Mouse (Mus musculus) hindbrain, embryonic 16.5 days (tissue): ENCODE measurements around the gene Esrrg. TPM values are rescaled to one million over a fixed set of nuclear protein-coding genes. Genes with fewer than 3 reads are reported as not detected.

Experiments
- ATAC-seq: fragments of 200-750 bp; cut with Nextera tagmentation; 2 replicates; pipeline ENCODE4 v1.8.0; 2017; ENCODE audit warnings: moderate TSS enrichment, moderate library complexity
- H3K27ac ChIP-seq: fragments of 300-500 bp; sonication (generic); 2 replicates; pipeline ENCODE4 v1.5.1; 2014; ENCODE audit warnings: low read depth, mild to moderate bottlenecking, control low read depth, low read length, moderate library complexity
- H3K27me3 ChIP-seq: fragments of 300-500 bp; sonication (generic); replicated peaks from 2 replicates; pipeline ENCODE4 v1.6.1; 2014; ENCODE audit warnings: low read length; ENCODE audit not compliant: control insufficient read depth, insufficient read depth
- H3K36me3 ChIP-seq: fragments of 300-500 bp; sonication (generic); 2 replicates; pipeline ENCODE4 v1.6.1; 2014; ENCODE audit warnings: mild to moderate bottlenecking, low read length, moderate library complexity, mixed read lengths; ENCODE audit not compliant: control insufficient read depth, insufficient read depth
- H3K4me1 ChIP-seq: fragments of 300-500 bp; sonication (generic); 2 replicates; pipeline ENCODE4 v1.6.1; 2014; ENCODE audit warnings: low read depth, low read length; ENCODE audit not compliant: control insufficient read depth, insufficient read depth
- H3K4me2 ChIP-seq: fragments of 300-500 bp; sonication (generic); 2 replicates; pipeline ENCODE4 v1.6.1; 2014; ENCODE audit warnings: mild to moderate bottlenecking, low read length, control low read depth, moderate library complexity
- H3K4me3 ChIP-seq: fragments of 300-500 bp; sonication (generic); 2 replicates; pipeline ENCODE4 v1.5.1; 2014; ENCODE audit warnings: mild to moderate bottlenecking, low read length, control low read depth, moderate library complexity
- H3K9ac ChIP-seq: fragments of 300-500 bp; sonication (generic); 2 replicates; pipeline ENCODE4 v1.6.1; 2014; ENCODE audit warnings: low read depth, mild to moderate bottlenecking, control low read depth, low read length, moderate library complexity
- H3K9me3 ChIP-seq: fragments of 300-500 bp; sonication (generic); 2 replicates; pipeline ENCODE4 v1.6.1; 2014; ENCODE audit warnings: mild to moderate bottlenecking, low read length, moderate library complexity; ENCODE audit not compliant: control insufficient read depth
- WGBS: fragments of 180-500 bp; shearing (Covaris S2); extraction: QIAGEN DNeasy Blood & Tissue Kit; methylation state at CpG from one replicate; pipeline ENCODE4 v1.1.7; 2014; 5-methylcytosine and 5-hydroxymethylcytosine counted together
- polyA plus RNA-seq: library from polyadenylated mRNA; unstranded; fragments of >200 nt; fragmentation: Nextera tagmentation; extraction: Ambion mirVana; gene quantifications from 2 replicates; pipeline ENCODE4 v1.2.1, GENCODE M21; 2015

The Esrrg gene
- polyA plus RNA-seq, 1 experiment from 2014 or later: 38.6 TPM

- Histone ChIP-seq H3K27me3 (no peaks in the 10 kb centered on the region), H3K4me2 (no peak overlapping the region), H3K9me3 (no peaks in the 10 kb centered on the region), H3K36me3 (no peaks in the 10 kb centered on the region), H3K4me1 (no peaks in the 10 kb centered on the region), H3K4me3 (no peak overlapping the region), H3K9ac (no peak overlapping the region), H3K27ac (no peak overlapping the region)
- no peak for ATAC-seq
- 55% methylated on average over 6 of the region's 6 CpGs for WGBS
These were observed 555.7 kb downstream of the Esrrg start for GRCm38 (mm10) chr1:188164251-188164650.

- Histone ChIP-seq H3K9ac (no peak overlapping the region), H3K4me2 (no peak overlapping the region), H3K4me1 (no peaks in the 10 kb centered on the region), H3K9me3 (no peaks in the 10 kb centered on the region), H3K27me3 (no peaks in the 10 kb centered on the region), H3K27ac (no peak overlapping the region), H3K4me3 (no peak overlapping the region), H3K36me3 (no peaks in the 10 kb centered on the region)
- ATAC-seq: no peak
- WGBS: 50% methylated on average over 1 of the region's 1 CpGs
These were observed 565.3 kb downstream of the Esrrg start for GRCm38 (mm10) chr1:188173859-188174258.

GRCm38 (mm10) chr1:188182951-188183350, 574.4 kb downstream of the Esrrg start:
- peaks cover 11% of the 10 kb centered on the region for H3K4me1 ChIP-seq
- no peak overlapping the region for H3K27ac ChIP-seq
- WGBS: 74% methylated on average over 5 of the region's 5 CpGs
- no peak overlapping the region for H3K9ac ChIP-seq
- no peak overlapping the region for H3K4me3 ChIP-seq
- H3K9me3 ChIP-seq: no peaks in the 10 kb centered on the region
- ATAC-seq: no peak
- no peaks in the 10 kb centered on the region for H3K27me3 ChIP-seq
- no peak overlapping the region for H3K4me2 ChIP-seq
- no peaks in the 10 kb centered on the region for H3K36me3 ChIP-seq

- Histone ChIP-seq H3K4me1 (peaks cover 11% of the 10 kb centered on the region), H3K4me2 (peak overlapping the region; percentile 10; the same call in 1 of the 2 replicates), H3K27me3 (no peaks in the 10 kb centered on the region), H3K27ac (no peak overlapping the region), H3K9ac (no peak overlapping the region), H3K9me3 (no peaks in the 10 kb centered on the region), H3K4me3 (no peak overlapping the region), H3K36me3 (no peaks in the 10 kb centered on the region)
- ATAC-seq: peak; percentile 54
- WGBS: 23% methylated on average over 17 of the region's 17 CpGs
These were observed 578.0 kb downstream of the Esrrg start for GRCm38 (mm10) chr1:188186440-188187117.

- Histone ChIP-seq H3K4me2 (no peak overlapping the region), H3K27me3 (no peaks in the 10 kb centered on the region), H3K9ac (no peak overlapping the region), H3K4me1 (no peaks in the 10 kb centered on the region), H3K27ac (no peak overlapping the region), H3K9me3 (no peaks in the 10 kb centered on the region), H3K4me3 (no peak overlapping the region), H3K36me3 (no peaks in the 10 kb centered on the region)
- WGBS: 87% methylated on average over 2 of the region's 2 CpGs
- ATAC-seq: no peak
These were observed 584.4 kb downstream of the Esrrg start for GRCm38 (mm10) chr1:188192971-188193370.

- Histone ChIP-seq H3K4me2 (no peak overlapping the region), H3K36me3 (no peaks in the 10 kb centered on the region), H3K9ac (no peak overlapping the region), H3K27me3 (no peaks in the 10 kb centered on the region), H3K9me3 (no peaks in the 10 kb centered on the region), H3K4me1 (no peaks in the 10 kb centered on the region), H3K27ac (no peak overlapping the region), H3K4me3 (no peak overlapping the region)
- WGBS: 71% methylated on average over 6 of the region's 6 CpGs
- no peak for ATAC-seq
These were observed 598.8 kb downstream of the Esrrg start for GRCm38 (mm10) chr1:188207421-188207820.

- no peaks in the 10 kb centered on the region for H3K36me3 ChIP-seq
- H3K9me3 ChIP-seq: no peaks in the 10 kb centered on the region
- ATAC-seq: no peak
- WGBS: 91% methylated on average over 1 of the region's 1 CpGs
- H3K27ac ChIP-seq: no peak overlapping the region
- no peak overlapping the region for H3K4me3 ChIP-seq
- H3K27me3 ChIP-seq: no peaks in the 10 kb centered on the region
- no peak overlapping the region for H3K4me2 ChIP-seq
- no peaks in the 10 kb centered on the region for H3K4me1 ChIP-seq
- no peak overlapping the region for H3K9ac ChIP-seq
These were observed 600.4 kb downstream of the Esrrg start for GRCm38 (mm10) chr1:188209025-188209424.

- 56% methylated on average over 10 of the region's 10 CpGs for WGBS
- no peak overlapping the region for H3K27ac ChIP-seq
- H3K9ac ChIP-seq: no peak overlapping the region
- H3K27me3 ChIP-seq: no peaks in the 10 kb centered on the region
- H3K4me3 ChIP-seq: no peak overlapping the region
- H3K36me3 ChIP-seq: no peaks in the 10 kb centered on the region
- ATAC-seq: no peak
- H3K4me1 ChIP-seq: no peaks in the 10 kb centered on the region
- no peaks in the 10 kb centered on the region for H3K9me3 ChIP-seq
- no peak overlapping the region for H3K4me2 ChIP-seq
These were observed 606.5 kb downstream of the Esrrg start for GRCm38 (mm10) chr1:188214885-188215611.

GRCm38 (mm10) chr1:188221226-188221792, 612.7 kb downstream of the Esrrg start:
- no peaks in the 10 kb centered on the region for H3K4me1 ChIP-seq
- H3K4me2 ChIP-seq: no peak overlapping the region
- no peak overlapping the region for H3K4me3 ChIP-seq
- no peaks in the 10 kb centered on the region for H3K27me3 ChIP-seq
- no peak overlapping the region for H3K9ac ChIP-seq
- H3K27ac ChIP-seq: no peak overlapping the region
- H3K36me3 ChIP-seq: no peaks in the 10 kb centered on the region
- H3K9me3 ChIP-seq: no peaks in the 10 kb centered on the region
- WGBS: 89% methylated on average over 4 of the region's 4 CpGs
- ATAC-seq: no peak
